Mouse (Mus musculus): ENCODE measurements around the gene Smpd3. TPM values are rescaled to one million over a fixed set of nuclear protein-coding genes. Genes with fewer than 3 reads are reported as not detected.

Gene Smpd3
- under 1 TPM in 1 of 2 experiments, not detected in 1; 0.17 TPM for total RNA-seq (2023)

DNA sequence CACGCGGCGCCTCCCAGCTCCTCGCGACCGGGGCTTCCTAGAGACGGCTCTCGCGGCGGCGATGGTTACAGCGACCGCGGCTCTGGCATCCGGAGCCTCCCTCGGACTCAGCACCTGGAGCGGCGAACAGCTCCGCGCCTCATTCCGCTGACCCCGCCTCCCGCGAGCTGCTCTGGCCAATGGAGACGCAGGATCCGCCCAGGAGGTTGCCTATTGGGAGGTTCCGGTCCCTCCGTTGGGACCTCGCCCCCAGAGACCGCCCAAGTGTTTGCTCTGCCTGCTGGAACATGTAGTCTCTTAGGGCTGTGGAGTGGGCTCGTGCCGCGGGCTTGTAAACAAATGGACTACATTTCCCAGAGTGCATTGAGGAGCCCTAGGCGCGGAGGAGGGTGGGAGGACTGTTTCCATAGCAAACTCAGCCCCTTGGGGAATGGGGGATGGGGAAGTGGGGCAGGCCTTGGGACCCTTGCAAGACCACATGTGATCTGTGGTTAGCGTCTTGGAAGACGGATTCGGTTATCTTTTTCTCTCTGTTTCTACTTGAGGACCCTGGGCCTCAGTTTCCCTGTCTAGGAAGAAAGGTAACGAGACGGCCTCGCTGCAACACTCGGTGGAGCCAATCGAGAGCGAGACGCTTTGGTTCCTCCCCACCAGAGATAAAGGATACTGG lies at the start of gene Smpd3:
Smpd3 (minus strand) TSS at position 137 of the 670 bp plus-strand sequence.

DNA sequence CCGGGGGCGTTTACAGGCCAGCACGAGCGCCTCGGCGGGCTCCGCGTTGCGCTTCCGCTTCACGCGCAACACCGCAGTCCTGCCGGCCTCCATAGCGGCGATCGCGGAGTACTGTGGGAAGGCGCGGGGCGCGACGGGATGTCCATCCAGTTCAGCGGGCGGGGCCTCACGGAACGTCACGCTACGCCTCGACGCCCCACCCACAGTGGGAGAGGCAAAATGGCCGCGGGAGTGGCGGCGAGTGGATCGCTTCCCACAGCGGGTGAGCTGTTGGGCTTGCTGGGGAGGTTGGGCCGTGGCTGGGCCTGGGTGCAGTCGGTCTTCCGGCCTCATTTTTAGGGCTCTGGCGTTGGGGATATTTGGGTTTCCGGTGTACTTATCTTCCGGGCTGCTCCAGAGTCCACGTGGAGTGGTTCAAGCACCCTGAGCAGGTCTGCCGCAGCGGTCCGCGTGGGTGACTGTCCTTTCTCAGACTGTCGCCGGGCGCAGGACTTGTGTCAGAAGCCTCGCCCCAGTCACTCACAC lies 126.9 kb downstream of the Smpd3 start, which contains the start of the genes Slc7a6os and Prmt7:
Slc7a6os (minus strand) TSS at position 115 of the 525 bp plus-strand sequence.
Prmt7 (plus strand) TSS at position 116 of the 525 bp plus-strand sequence.

Other genes with a start within 250 kb of the Smpd3 start
- gene Esrp2, start 201.0 kb downstream of the Smpd3 start, total RNA-seq (2023), result under 1 TPM; 0.68 to 0.76 TPM
- gene Pla2g15, start 187.6 kb downstream of the Smpd3 start, total RNA-seq (2023), result 1 to 10 TPM; 5.8 to 6.0 TPM
- 10 to 100 TPM; 40.7 to 41.6 TPM for gene Slc7a6, start 169.1 kb downstream of the Smpd3 start, total RNA-seq (2023)
- 10 to 100 TPM; 71.4 to 77.8 TPM for gene Slc7a6os, start 127.1 kb downstream of the Smpd3 start, total RNA-seq (2023)
- 10 to 100 TPM; 31.2 to 34.2 TPM for gene Prmt7, start 127.1 kb downstream of the Smpd3 start, total RNA-seq (2023)
- 1 to 10 TPM; 6.5 to 8.4 TPM for gene Zfp90, start 77.3 kb upstream of the Smpd3 start, total RNA-seq (2023)
- not detected for gene 6030452D12Rik, start 162.5 kb upstream of the Smpd3 start, total RNA-seq (2023)
- gene Cdh3, start 172.9 kb upstream of the Smpd3 start, total RNA-seq (2023), result not detected
- 100 to 1,000 TPM; 569 to 571 TPM for gene Gm10073, start 235.5 kb upstream of the Smpd3 start, total RNA-seq (2023)

All from T-cell, adult 66 days (primary cell).